Mouse (Mus musculus) T-helper 2 cell (primary cell): ENCODE measurements around the gene Tesmin.

ENCODE experiments used
- in situ Hi-C: fragments of 300-600 bp; cut with MboI, MseI; formaldehyde crosslinking; loops from one replicate; pipeline ENCODE4 v1.15.1; 2025; ENCODE audit warnings: high pct_unique_total_duplicates

The Tesmin gene

GRCm38 (mm10) chr19:3388629-3389057 lies at the start of gene Tesmin:
TSS of gene Tesmin (plus strand) at chr19:3388857.
- in situ Hi-C loops: loop anchor here (5.0 kb wide), 1 partner anchor 56 kb away; no protein-coding TSS in a partner anchor

- in situ Hi-C loops: no loop called here
Observed at GRCm38 (mm10) chr19:3339187-3339586, 49.5 kb upstream of the Tesmin start.

- in situ Hi-C loops: no loop called here
Observed at GRCm38 (mm10) chr19:3341021-3341420, 47.6 kb upstream of the Tesmin start.

- in situ Hi-C loops: no loop called here
Observed at GRCm38 (mm10) chr19:3343929-3344328, 44.7 kb upstream of the Tesmin start.

- in situ Hi-C loops: no loop called here
Observed at GRCm38 (mm10) chr19:3344636-3345544, 43.8 kb upstream of the Tesmin start.

GRCm38 (mm10) chr19:3347784-3348183 lies 40.9 kb upstream of the Tesmin start:
- in situ Hi-C loops: no loop called here

- in situ Hi-C loops: no loop called here
Observed at GRCm38 (mm10) chr19:3353415-3354111, 35.1 kb upstream of the Tesmin start.

- in situ Hi-C loops: no loop called here
Observed at GRCm38 (mm10) chr19:3355096-3355495, 33.6 kb upstream of the Tesmin start.

GRCm38 (mm10) chr19:3356516-3356915 lies 32.1 kb upstream of the Tesmin start:
- in situ Hi-C loops: no loop called here

- in situ Hi-C loops: no loop called here
Observed at GRCm38 (mm10) chr19:3357620-3358019, 31.0 kb upstream of the Tesmin start.

GRCm38 (mm10) chr19:3359841-3360588 lies 28.6 kb upstream of the Tesmin start:
- in situ Hi-C loops: no loop called here

- in situ Hi-C loops: no loop called here
Observed at GRCm38 (mm10) chr19:3363510-3363909, 25.1 kb upstream of the Tesmin start.

GRCm38 (mm10) chr19:3365089-3365488 lies 23.6 kb upstream of the Tesmin start:
- in situ Hi-C loops: no loop called here

- in situ Hi-C loops: no loop called here
Observed at GRCm38 (mm10) chr19:3368276-3368675, 20.4 kb upstream of the Tesmin start.

GRCm38 (mm10) chr19:3373380-3373779 lies 15.3 kb upstream of the Tesmin start:
- in situ Hi-C loops: no loop called here

- in situ Hi-C loops: no loop called here
Observed at GRCm38 (mm10) chr19:3374028-3374427, 14.6 kb upstream of the Tesmin start.

- in situ Hi-C loops: no loop called here
Observed at GRCm38 (mm10) chr19:3375945-3376495, 12.6 kb upstream of the Tesmin start.

GRCm38 (mm10) chr19:3376966-3377715 lies 11.5 kb upstream of the Tesmin start:
- in situ Hi-C loops: no loop called here

- in situ Hi-C loops: no loop called here
Observed at GRCm38 (mm10) chr19:3378614-3379013, 10.0 kb upstream of the Tesmin start.

- in situ Hi-C loops: loop anchor here (5.0 kb wide), 1 partner anchor 56 kb away; no protein-coding TSS in a partner anchor
Observed at GRCm38 (mm10) chr19:3388061-3388460, 596 bp upstream of the Tesmin start.

- in situ Hi-C loops: loop anchor here (5.0 kb wide), 1 partner anchor 57 kb away; no protein-coding TSS in a partner anchor
Observed at GRCm38 (mm10) chr19:3389089-3389488, 432 bp downstream of the Tesmin start.
